Mouse (Mus musculus): ENCODE measurements at regions not wholly inside any gene's neighbourhood (a gene's known extent, or its start where the extent isn't known, plus 50 kb on each side); places are given as distances from the start of the nearest gene placed in this dataset.
A peak's percentile ranks its signal among the peaks of the same experiment; 100 is the strongest.

DNA sequence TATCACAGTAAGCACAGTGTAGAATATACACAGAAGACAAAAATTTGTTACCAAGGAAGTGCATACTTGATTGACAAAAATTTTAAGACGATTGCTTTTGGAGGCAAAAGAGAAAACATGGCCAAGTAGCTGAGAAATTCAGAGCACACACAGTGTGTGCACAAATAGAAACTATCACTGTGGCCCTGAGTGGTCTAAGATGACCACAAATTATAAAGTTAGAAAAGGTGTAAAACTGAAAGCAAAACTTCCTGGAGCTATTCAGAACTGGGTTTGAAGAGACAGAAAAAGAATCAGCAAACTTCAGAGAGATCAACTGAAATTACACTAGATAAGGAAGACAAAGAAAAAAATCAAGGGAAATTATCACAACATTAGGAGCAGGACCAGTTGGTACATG, 487.6 kb downstream of the Car8 start:
- 75% methylated on average over 1 of the region's 1 CpGs for WGBS

DNA sequence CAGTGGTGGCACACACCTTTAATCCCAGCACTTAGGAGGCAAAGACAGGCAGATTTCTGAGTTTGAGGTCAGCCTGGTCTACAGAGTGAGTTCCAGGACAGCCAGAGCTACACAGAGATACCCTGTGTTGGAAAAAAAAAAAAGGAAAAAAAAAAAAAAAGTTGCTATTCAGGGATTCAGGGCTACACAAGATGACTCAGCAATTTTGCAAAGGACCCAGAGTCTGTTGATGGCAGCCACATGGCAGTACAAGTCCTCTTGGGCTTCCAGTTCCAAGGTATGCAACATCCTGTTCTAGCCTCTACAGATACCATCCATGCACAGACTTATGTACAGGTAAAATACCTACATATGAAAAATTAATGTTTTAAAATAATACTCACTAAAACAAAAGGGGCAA, 515.9 kb downstream of the Car8 start:
- no peak for ATAC-seq (ENCODE audit: insufficient read depth, low FRiP score)
- Histone ChIP-seq H3K9me3 (replicated peaks; ENCODE audit: control insufficient read depth, low read length) (no peaks in the 10 kb centered on the region), H3K4me2 (ENCODE audit: low read depth, low read length) (no peak overlapping the region), H3K27me3 (ENCODE audit: control insufficient read depth, insufficient read depth, low read length) (no peaks in the 10 kb centered on the region), H3K4me1 (ENCODE audit: control insufficient read depth, insufficient read depth, low read length) (no peaks in the 10 kb centered on the region), H3K27ac (ENCODE audit: low read length) (no peak overlapping the region), H3K36me3 (ENCODE audit: control insufficient read depth, insufficient read depth, low read length) (no peaks in the 10 kb centered on the region), H3K4me3 (replicated peaks; ENCODE audit: low read length) (no peak overlapping the region), H3K9ac (ENCODE audit: low read length) (no peak overlapping the region)

More for the DNA sequence above, 487.6 kb downstream of the Car8 start:
- Histone ChIP-seq H3K4me1 (ENCODE audit: control insufficient read depth, insufficient read depth, low read length) (no peaks in the 10 kb centered on the region), H3K4me3 (replicated peaks; ENCODE audit: low read length) (no peak overlapping the region), H3K27me3 (ENCODE audit: control insufficient read depth, insufficient read depth, low read length) (no peaks in the 10 kb centered on the region), H3K36me3 (ENCODE audit: control insufficient read depth, insufficient read depth, low read length) (no peaks in the 10 kb centered on the region), H3K9me3 (replicated peaks; ENCODE audit: control insufficient read depth, low read length) (no peaks in the 10 kb centered on the region), H3K27ac (ENCODE audit: low read length) (no peak overlapping the region), H3K9ac (ENCODE audit: low read length) (no peak overlapping the region), H3K4me2 (ENCODE audit: low read depth, low read length) (no peak overlapping the region)
- ATAC-seq (ENCODE audit: insufficient read depth, low FRiP score): no peak

DNA sequence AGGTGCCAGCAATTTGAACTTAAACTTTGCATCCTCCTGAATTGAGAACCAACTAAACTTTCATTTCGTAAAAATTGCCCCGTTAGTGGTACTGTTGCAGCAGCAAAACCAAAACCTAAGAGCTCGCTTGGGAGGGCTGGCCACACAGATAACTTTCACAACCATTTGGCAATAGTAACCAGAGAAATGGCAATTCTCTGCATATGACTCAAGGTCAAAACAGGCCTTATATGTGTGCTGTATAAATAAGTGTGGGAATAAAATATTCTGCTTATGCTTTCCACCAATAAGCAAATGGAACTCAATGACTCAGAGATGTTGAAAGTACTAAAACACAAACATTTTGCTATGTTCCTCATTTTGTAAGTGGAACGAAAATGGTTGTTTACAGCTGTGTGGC, 550.3 kb downstream of the Car8 start:
- H3K27ac ChIP-seq (ENCODE audit: low read length): no peak overlapping the region
- no peaks in the 10 kb centered on the region for H3K36me3 ChIP-seq (ENCODE audit: control insufficient read depth, insufficient read depth, low read length)
- H3K27me3 ChIP-seq (ENCODE audit: control insufficient read depth, insufficient read depth, low read length): no peaks in the 10 kb centered on the region
- no peak overlapping the region for H3K4me3 ChIP-seq (replicated peaks; ENCODE audit: low read length)
- WGBS: 81% methylated on average over 4 of the region's 4 CpGs
- H3K4me1 ChIP-seq (ENCODE audit: control insufficient read depth, insufficient read depth, low read length): no peaks in the 10 kb centered on the region
- H3K4me2 ChIP-seq (ENCODE audit: low read depth, low read length): no peak overlapping the region
- no peak for ATAC-seq (ENCODE audit: insufficient read depth, low FRiP score)
- no peak overlapping the region for H3K9ac ChIP-seq (ENCODE audit: low read length)
- no peaks in the 10 kb centered on the region for H3K9me3 ChIP-seq (replicated peaks; ENCODE audit: control insufficient read depth, low read length)

DNA sequence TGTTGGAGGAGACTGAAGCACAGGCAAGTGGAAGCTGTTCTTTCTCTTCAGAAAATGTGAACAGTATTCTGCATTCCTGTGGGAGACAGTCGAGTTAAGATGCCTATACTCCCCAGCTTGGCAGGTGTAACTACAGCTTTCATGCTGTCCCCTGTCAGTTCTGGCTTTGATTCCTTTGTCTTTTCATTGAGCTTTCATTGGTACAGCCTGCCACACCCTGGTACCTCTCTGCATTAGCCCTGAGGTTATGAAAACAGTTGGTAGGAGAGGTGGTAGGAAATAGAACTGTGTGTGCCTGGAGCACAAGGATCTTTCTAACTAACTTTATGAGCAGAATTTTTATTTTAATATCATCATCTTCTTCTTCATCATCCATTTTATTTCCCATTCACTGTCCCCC, 551.6 kb downstream of the Car8 start:
- H3K27ac ChIP-seq (ENCODE audit: low read length): no peak overlapping the region
- H3K4me1 ChIP-seq (ENCODE audit: control insufficient read depth, insufficient read depth, low read length): no peaks in the 10 kb centered on the region
- WGBS: 70% methylated on average over 1 of the region's 1 CpGs
- no peaks in the 10 kb centered on the region for H3K36me3 ChIP-seq (ENCODE audit: control insufficient read depth, insufficient read depth, low read length)
- no peaks in the 10 kb centered on the region for H3K27me3 ChIP-seq (ENCODE audit: control insufficient read depth, insufficient read depth, low read length)
- ATAC-seq (ENCODE audit: insufficient read depth, low FRiP score): no peak
- no peaks in the 10 kb centered on the region for H3K9me3 ChIP-seq (replicated peaks; ENCODE audit: control insufficient read depth, low read length)
- H3K4me3 ChIP-seq (replicated peaks; ENCODE audit: low read length): no peak overlapping the region
- H3K4me2 ChIP-seq (ENCODE audit: low read depth, low read length): no peak overlapping the region
- no peak overlapping the region for H3K9ac ChIP-seq (ENCODE audit: low read length)

DNA sequence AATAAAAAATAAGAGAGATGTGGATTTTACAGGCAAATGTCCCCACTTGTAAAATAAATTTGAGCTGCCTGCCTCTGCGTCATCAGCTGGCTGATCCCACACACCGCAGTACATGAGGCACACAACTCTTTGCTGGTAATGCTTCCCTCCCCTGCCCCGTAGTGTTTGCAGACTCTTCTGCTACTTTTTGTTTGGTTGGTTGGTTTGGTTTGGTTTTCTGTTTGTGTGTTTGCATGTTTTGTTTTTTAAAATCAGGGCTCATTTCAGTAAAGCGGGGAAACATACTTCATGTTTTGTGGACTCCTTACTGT, 568.1 kb downstream of the Car8 start:
- no peak for ATAC-seq (ENCODE audit: insufficient read depth, low FRiP score)
- no peak overlapping the region for H3K4me2 ChIP-seq (ENCODE audit: low read depth, low read length)
- no peak overlapping the region for H3K9ac ChIP-seq (ENCODE audit: low read length)
- no peaks in the 10 kb centered on the region for H3K9me3 ChIP-seq (replicated peaks; ENCODE audit: control insufficient read depth, low read length)
- H3K4me3 ChIP-seq (replicated peaks; ENCODE audit: low read length): no peak overlapping the region
- peak overlapping the region; percentile 57 for H3K27ac ChIP-seq (ENCODE audit: low read length)
- peaks cover 3% of the 10 kb centered on the region; the same call in 1 of the 2 replicates for H3K4me1 ChIP-seq (ENCODE audit: control insufficient read depth, insufficient read depth, low read length)
- no peaks in the 10 kb centered on the region for H3K36me3 ChIP-seq (ENCODE audit: control insufficient read depth, insufficient read depth, low read length)
- no peaks in the 10 kb centered on the region for H3K27me3 ChIP-seq (ENCODE audit: control insufficient read depth, insufficient read depth, low read length)
- 58% methylated on average over 4 of the region's 4 CpGs for WGBS

DNA sequence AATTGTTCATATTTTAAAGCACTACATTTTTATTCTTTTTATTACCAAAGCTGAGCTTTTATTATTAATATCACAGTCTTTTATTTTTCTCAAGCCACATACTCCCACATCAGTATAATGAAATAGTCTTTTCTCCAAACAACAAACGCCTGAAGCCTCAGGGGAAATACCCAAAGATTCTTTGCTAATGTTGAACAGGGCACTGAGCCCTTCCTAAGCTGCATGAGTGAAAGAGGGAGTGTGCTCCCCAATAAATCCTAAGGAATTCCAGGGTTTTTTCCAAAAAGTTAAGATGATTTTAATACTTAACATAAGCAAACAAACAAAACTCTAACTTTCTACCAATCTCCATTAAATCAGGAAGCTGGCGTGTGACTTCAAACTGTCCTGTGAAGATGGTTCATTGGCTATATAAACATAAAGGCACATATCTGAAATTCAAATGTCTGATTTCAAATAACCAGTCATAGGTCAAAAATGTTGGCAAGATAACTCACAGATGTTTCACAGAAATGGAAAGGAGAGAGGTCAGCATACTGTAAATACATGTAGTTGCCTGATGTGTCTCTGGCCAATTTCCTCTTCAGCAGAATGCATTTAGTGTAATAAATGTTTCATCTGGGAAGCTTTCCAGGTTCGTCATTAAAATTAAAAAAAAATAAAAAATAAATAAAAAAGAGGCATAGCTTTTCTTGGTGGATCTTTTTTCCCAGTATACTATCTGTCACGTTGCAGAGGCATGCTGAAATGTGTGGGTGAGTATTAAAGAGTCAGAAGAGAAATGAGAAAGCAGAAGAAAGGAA, 568.6 kb downstream of the Car8 start:
- ATAC-seq (ENCODE audit: insufficient read depth, low FRiP score): peak; percentile 83; the same call in 1 of the 2 replicates
- Histone ChIP-seq H3K27me3 (ENCODE audit: control insufficient read depth, insufficient read depth, low read length) (no peaks in the 10 kb centered on the region), H3K9ac (ENCODE audit: low read length) (no peak overlapping the region), H3K27ac (ENCODE audit: low read length) (no peak overlapping the region; the same call in 1 of the 2 replicates), H3K36me3 (ENCODE audit: control insufficient read depth, insufficient read depth, low read length) (no peaks in the 10 kb centered on the region), H3K4me3 (replicated peaks; ENCODE audit: low read length) (no peak overlapping the region), H3K9me3 (replicated peaks; ENCODE audit: control insufficient read depth, low read length) (no peaks in the 10 kb centered on the region), H3K4me2 (ENCODE audit: low read depth, low read length) (no peak overlapping the region), H3K4me1 (ENCODE audit: control insufficient read depth, insufficient read depth, low read length) (peaks cover 3% of the 10 kb centered on the region; the same call in 1 of the 2 replicates)
- 39% methylated on average over 4 of the region's 4 CpGs for WGBS

DNA sequence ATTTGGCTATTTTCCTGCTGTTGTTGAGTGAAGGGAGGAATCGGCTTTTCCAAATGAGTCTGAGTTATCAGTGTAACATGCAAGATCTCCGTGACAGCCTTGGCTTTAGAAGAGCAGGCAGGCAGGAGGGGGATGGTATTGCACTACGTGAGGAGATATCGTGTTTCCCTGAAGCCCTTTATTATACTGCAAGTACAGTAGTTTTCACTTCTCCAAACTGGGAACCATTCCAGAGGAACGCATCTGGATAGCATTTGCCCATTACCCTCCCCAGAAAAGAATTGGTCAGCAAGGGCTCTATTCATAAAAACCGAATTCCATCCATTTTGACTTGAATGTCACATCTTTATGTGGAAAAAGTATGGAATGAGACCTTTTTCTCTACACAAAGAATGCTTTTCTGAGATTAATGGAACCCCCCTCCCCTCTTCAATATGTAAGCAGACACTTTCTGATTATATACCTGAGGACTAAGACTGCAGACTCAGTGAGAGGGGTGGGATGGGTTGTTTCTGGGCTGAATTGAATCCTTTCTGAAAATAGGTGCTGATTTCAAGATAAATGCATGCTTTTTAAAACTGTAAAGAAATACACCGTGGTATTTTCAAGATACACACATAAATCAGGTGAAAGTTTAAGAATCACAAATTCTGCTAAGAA, 571.8 kb downstream of the Car8 start:
- peaks cover 3% of the 10 kb centered on the region; the same call in 1 of the 2 replicates for H3K4me1 ChIP-seq (ENCODE audit: control insufficient read depth, insufficient read depth, low read length)
- no peak overlapping the region for H3K9ac ChIP-seq (ENCODE audit: low read length)
- H3K9me3 ChIP-seq (replicated peaks; ENCODE audit: control insufficient read depth, low read length): no peaks in the 10 kb centered on the region
- WGBS: 35% methylated on average over 7 of the region's 7 CpGs
- H3K27me3 ChIP-seq (ENCODE audit: control insufficient read depth, insufficient read depth, low read length): no peaks in the 10 kb centered on the region
- ATAC-seq (ENCODE audit: insufficient read depth, low FRiP score): peak; percentile 80
- H3K36me3 ChIP-seq (ENCODE audit: control insufficient read depth, insufficient read depth, low read length): no peaks in the 10 kb centered on the region
- H3K4me3 ChIP-seq (replicated peaks; ENCODE audit: low read length): no peak overlapping the region
- H3K4me2 ChIP-seq (ENCODE audit: low read depth, low read length): peak overlapping the region; percentile 34; the same call in 1 of the 2 replicates
- H3K27ac ChIP-seq (ENCODE audit: low read length): peak overlapping the region; percentile 21; the same call in 1 of the 2 replicates

DNA sequence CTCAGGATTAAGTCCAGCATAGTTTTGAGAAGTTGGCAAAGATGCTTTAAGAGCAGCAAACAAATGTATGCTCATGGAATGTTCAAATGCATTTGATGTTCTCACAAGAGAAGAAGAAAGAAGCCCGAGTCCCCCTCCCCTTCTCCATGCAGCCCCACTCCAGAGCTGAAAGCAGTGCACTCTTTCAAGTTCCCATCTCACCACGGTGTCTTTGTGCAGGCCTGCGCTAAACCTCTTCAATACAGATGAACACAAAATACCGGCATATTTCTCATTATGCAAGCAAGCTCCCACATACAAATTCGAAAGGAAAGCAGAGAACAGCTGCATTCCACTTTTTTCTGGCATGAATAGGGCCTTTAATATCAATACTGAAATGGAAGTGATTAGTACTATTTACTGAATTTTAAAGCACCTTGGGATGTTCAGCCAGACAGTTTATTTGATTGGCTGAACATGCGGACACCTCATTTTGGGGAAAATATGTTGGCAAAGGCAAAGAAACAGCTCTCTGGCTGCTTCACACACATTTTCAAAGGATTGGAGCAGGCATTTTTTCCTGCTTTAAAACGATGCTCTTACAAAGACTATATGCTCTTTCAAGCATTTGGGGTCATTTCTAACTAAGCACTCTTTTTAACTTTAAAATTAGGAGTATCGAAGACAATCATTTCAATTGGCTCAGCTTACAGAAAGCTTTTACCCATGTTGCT, 595.8 kb downstream of the Car8 start:
- Histone ChIP-seq H3K9me3 (replicated peaks; ENCODE audit: control insufficient read depth, low read length) (no peaks in the 10 kb centered on the region), H3K4me1 (ENCODE audit: control insufficient read depth, insufficient read depth, low read length) (no peaks in the 10 kb centered on the region), H3K27ac (ENCODE audit: low read length) (no peak overlapping the region), H3K27me3 (ENCODE audit: control insufficient read depth, insufficient read depth, low read length) (no peaks in the 10 kb centered on the region), H3K36me3 (ENCODE audit: control insufficient read depth, insufficient read depth, low read length) (no peaks in the 10 kb centered on the region), H3K4me2 (ENCODE audit: low read depth, low read length) (no peak overlapping the region), H3K4me3 (replicated peaks; ENCODE audit: low read length) (no peak overlapping the region), H3K9ac (ENCODE audit: low read length) (no peak overlapping the region)
- 74% methylated on average over 8 of the region's 8 CpGs for WGBS
- no peak for ATAC-seq (ENCODE audit: insufficient read depth, low FRiP score)

Measured in stomach, embryonic 16.5 days (tissue).